Mouse (Mus musculus) heart, adult 2 months (tissue): ENCODE measurements around the gene Nup210. TPM values are rescaled to one million over a fixed set of nuclear protein-coding genes. Genes with fewer than 3 reads are reported as not detected.

Source experiments
- DNase-seq, 2 experiments: peaks; one replicate each; pipeline ENCODE4 v3.0.0; 2021
- H3K27ac ChIP-seq: fragments of 200-600 bp; 2 replicates; pipeline ENCODE4 v1.8.1; 2022
- H3K27me3 ChIP-seq: fragments of 200-500 bp; 2 replicates; pipeline ENCODE4 v1.6.1; 2012; ENCODE audit warnings: mild to moderate bottlenecking, low read length, inconsistent platforms, mixed read lengths; ENCODE audit not compliant: control insufficient read depth, insufficient read depth
- H3K36me3 ChIP-seq: fragments of 200-500 bp; 2 replicates; pipeline ENCODE4 v1.6.1; 2012; ENCODE audit warnings: low read length, inconsistent platforms; ENCODE audit not compliant: control insufficient read depth, insufficient read depth
- H3K4me1 ChIP-seq: fragments of 200-500 bp; 2 replicates; pipeline ENCODE4 v1.6.1; 2011; ENCODE audit warnings: low read length; ENCODE audit not compliant: control insufficient read depth, insufficient read depth
- H3K4me3 ChIP-seq: fragments of 200-600 bp; 2 replicates; pipeline ENCODE4 v1.8.1; 2022
- H3K79me2 ChIP-seq: fragments of 200-500 bp; replicated peaks from 2 replicates; pipeline ENCODE4 v1.6.1; 2012; ENCODE audit warnings: mild to moderate bottlenecking, inconsistent platforms, low read length, moderate library complexity, mixed read lengths; ENCODE audit not compliant: control insufficient read depth, insufficient read depth
- H3K9ac ChIP-seq: fragments of 200-500 bp; 2 replicates; pipeline ENCODE4 v1.6.1; 2012; ENCODE audit warnings: low read depth, mild to moderate bottlenecking, control low read depth, inconsistent platforms, low read length, mixed read lengths
- CTCF ChIP-seq: fragments of 200-600 bp; IDR thresholded peaks from 2 replicates; pipeline ENCODE4 v1.8.1; 2022; ENCODE audit warnings: antibody characterized with exemption, mild to moderate bottlenecking, moderate library complexity
- EP300 ChIP-seq: fragments of 200-500 bp; IDR thresholded peaks from 2 replicates; pipeline ENCODE4 v1.6.1; 2011; ENCODE audit warnings: low read depth, low read length, control low read depth; ENCODE audit not compliant: insufficient read depth
- POLR2A ChIP-seq: fragments of 200-500 bp; IDR thresholded peaks from 2 replicates; pipeline ENCODE4 v1.6.1; 2011; ENCODE audit warnings: mild to moderate bottlenecking, low read depth, low read length, control low read depth; ENCODE audit not compliant: insufficient read depth
- WGBS: fragments of 180-500 bp; shearing (Covaris S2); methylation state at CpG from one replicate; pipeline ENCODE4 v1.1.7; 2018; 5-methylcytosine and 5-hydroxymethylcytosine counted together
- intact Hi-C: fragments of 180-260 bp; cut with DNase I; formaldehyde crosslinking; loops from one replicate; pipeline ENCODE4 v1.15.1; 2025
- polyA plus RNA-seq: library from polyadenylated mRNA; depleted of rRNA; stranded (reverse); fragments of >200 nt; gene quantifications from 2 replicates; pipeline ENCODE4 v1.2.3, GENCODE M21; 2012
- total RNA-seq, 2 experiments: library from RNA; stranded (reverse); gene quantifications; 2 replicates each; pipeline ENCODE4 v1.2.3; 2021

Gene Nup210
- total and polyA plus RNA-seq, 3 experiments = 2.5 to 6.4 (median 3.4) TPM

- intact Hi-C loops = no loop called here
- H3K4me1 ChIP-seq = no peaks in the 10 kb centered on the region; the same call in 1 of the 2 replicates
Observed at GRCm38 (mm10) chr6:91061296-91061695, 55.3 kb downstream of the Nup210 start.

DNA sequence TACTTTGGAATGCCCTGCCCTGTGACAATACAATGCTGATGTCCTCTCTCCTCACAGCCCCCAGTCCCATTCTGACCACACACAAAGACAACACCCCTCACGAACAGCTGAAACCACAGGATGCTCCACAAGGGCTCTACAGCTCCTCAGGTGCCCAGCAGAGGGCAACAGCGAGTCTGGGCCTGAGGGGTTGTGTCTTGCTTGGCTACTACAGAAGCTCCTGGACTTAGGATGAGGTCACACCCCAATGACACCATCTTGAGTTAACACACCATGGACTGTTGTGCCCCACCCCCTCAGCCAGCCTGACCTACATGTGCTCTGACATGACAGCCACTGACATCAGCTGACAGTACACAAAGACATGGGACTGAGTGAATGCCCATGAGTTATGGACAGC, 56.9 kb downstream of the Nup210 start:
- H3K79me2 ChIP-seq = no peaks in the 10 kb centered on the region
- no peak overlapping the region for H3K4me3 ChIP-seq
- TF ChIP-seq CTCF (peak; percentile 89), EP300 (0 out of 2 replicates have a peak, but pooled peaks have one; percentile 30), POLR2A (no peak)
- no peaks in the 10 kb centered on the region; the same call in 1 of the 2 replicates for H3K4me1 ChIP-seq
- intact Hi-C loops = loop anchor here (1.0 to 5.0 kb wide), 2 partner anchors 81 to 223 kb away; no protein-coding TSS in a partner anchor
- WGBS = 50% methylated on average over 2 of the region's 2 CpGs
- H3K27ac ChIP-seq = no peak overlapping the region
- no peaks in the 10 kb centered on the region for H3K36me3 ChIP-seq
- DNase-seq = peak; percentile 27 to 60
- H3K9ac ChIP-seq = no peak overlapping the region
- H3K27me3 ChIP-seq = no peaks in the 10 kb centered on the region

More at GRCm38 (mm10) chr6:91061296-91061695, 55.3 kb downstream of the Nup210 start:
- DNase-seq = no peak
- 65% methylated on average over 2 of the region's 2 CpGs for WGBS
- TF ChIP-seq EP300 (no peak), POLR2A (no peak), CTCF (no peak)
- H3K36me3 ChIP-seq = no peaks in the 10 kb centered on the region
- no peaks in the 10 kb centered on the region for H3K27me3 ChIP-seq
- H3K4me3 ChIP-seq = no peak overlapping the region
- no peaks in the 10 kb centered on the region for H3K79me2 ChIP-seq
- no peak overlapping the region for H3K9ac ChIP-seq
- no peak overlapping the region for H3K27ac ChIP-seq

DNA sequence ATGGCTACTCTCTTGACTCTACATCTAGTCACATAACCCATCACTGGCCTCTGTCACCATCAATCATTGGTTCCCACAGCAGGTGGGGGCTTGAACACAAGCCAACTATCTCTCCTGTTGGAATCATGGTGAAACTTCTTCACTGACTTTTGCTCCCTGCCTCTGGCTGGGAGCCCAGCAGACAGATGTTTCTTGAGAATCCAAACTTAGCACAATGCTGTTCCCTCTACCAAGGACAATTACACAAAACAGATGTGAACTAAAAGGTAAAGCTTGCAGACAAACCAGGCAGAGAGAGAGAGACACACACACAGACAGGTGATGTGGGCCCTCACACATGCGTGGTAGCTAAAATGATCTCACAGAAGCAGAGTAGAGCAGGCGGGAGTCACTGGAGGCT, 58.6 kb downstream of the Nup210 start:
- Histone ChIP-seq H3K4me3 (no peak overlapping the region), H3K36me3 (no peaks in the 10 kb centered on the region), H3K79me2 (no peaks in the 10 kb centered on the region), H3K27ac (no peak overlapping the region), H3K27me3 (no peaks in the 10 kb centered on the region), H3K9ac (no peak overlapping the region), H3K4me1 (no peaks in the 10 kb centered on the region; the same call in 1 of the 2 replicates)
- no peak for DNase-seq
- TF ChIP-seq CTCF (no peak), EP300 (no peak), POLR2A (no peak)
- intact Hi-C loops = loop anchor here (5.0 kb wide), 1 partner anchor 224 kb away; no protein-coding TSS in a partner anchor
- WGBS = 80% methylated on average over 2 of the region's 2 CpGs

- H3K36me3 ChIP-seq = no peaks in the 10 kb centered on the region
- no peak overlapping the region for H3K4me3 ChIP-seq
- TF ChIP-seq EP300 = no peak
- TF ChIP-seq CTCF = no peak
- no peak for TF ChIP-seq POLR2A
- DNase-seq = no peak
- H3K27me3 ChIP-seq = no peaks in the 10 kb centered on the region
- H3K4me1 ChIP-seq = no peaks in the 10 kb centered on the region; the same call in 1 of the 2 replicates
- intact Hi-C loops = loop anchor here (5.0 kb wide), 1 partner anchor 226 kb away; no protein-coding TSS in a partner anchor
- no peaks in the 10 kb centered on the region for H3K79me2 ChIP-seq
- no peak overlapping the region for H3K27ac ChIP-seq
- no peak overlapping the region for H3K9ac ChIP-seq
Observed at GRCm38 (mm10) chr6:91056348-91056747, 60.3 kb downstream of the Nup210 start.

DNA sequence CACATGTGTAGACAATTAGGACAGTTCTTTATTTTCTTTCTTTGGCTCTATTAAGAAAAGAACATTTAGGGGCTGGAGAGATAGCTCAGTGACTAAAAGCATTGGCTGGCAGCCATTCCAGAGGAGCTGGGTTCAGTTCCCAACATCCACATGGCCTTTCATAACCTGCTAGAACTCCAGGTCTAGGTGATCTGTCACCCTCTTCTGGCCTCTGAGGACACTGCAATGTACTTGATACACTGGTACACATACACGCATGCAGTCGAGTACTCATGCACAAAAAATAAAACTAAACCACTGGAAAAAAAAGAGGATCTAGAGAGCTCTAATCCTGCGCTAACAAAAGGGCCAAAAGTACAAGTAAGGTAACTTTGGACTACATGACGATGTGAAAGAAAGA, 64.1 kb downstream of the Nup210 start:
- H3K36me3 ChIP-seq = no peaks in the 10 kb centered on the region
- intact Hi-C loops = no loop called here
- H3K27me3 ChIP-seq = no peaks in the 10 kb centered on the region
- no peak for TF ChIP-seq EP300
- no peak for TF ChIP-seq CTCF
- TF ChIP-seq POLR2A = no peak
- no peak for DNase-seq
- no peaks in the 10 kb centered on the region for H3K79me2 ChIP-seq
- 92% methylated on average over 4 of the region's 4 CpGs for WGBS
- no peak overlapping the region for H3K27ac ChIP-seq
- no peak overlapping the region for H3K9ac ChIP-seq
- H3K4me3 ChIP-seq = no peak overlapping the region
- H3K4me1 ChIP-seq = no peaks in the 10 kb centered on the region

DNA sequence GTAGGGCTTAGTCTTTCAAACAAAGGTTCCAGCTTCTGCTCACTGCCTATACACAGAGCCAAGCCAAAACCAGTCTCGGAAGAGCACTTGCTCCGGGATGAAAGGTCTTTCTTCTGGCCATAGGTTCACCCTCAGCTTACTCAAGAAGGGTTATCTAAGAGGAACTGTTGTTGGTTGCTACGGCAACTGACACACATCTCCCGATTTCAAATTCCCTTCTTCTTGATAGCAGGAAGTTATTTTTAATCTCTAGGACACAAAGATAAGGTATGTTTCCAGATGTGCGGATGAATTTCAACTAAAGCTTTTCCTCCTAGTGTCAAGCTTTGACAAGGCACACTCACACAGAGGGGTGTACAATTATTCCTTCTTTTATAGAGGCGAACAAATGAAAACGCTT, 68.6 kb downstream of the Nup210 start:
- intact Hi-C loops = no loop called here
- DNase-seq = no peak
- no peak overlapping the region for H3K27ac ChIP-seq
- no peaks in the 10 kb centered on the region for H3K36me3 ChIP-seq
- 55% methylated on average over 7 of the region's 7 CpGs for WGBS
- no peak overlapping the region for H3K4me3 ChIP-seq
- H3K4me1 ChIP-seq = no peaks in the 10 kb centered on the region
- TF ChIP-seq CTCF (no peak), POLR2A (no peak), EP300 (no peak)
- H3K27me3 ChIP-seq = no peaks in the 10 kb centered on the region
- H3K9ac ChIP-seq = no peak overlapping the region
- no peaks in the 10 kb centered on the region for H3K79me2 ChIP-seq
